Mouse (Mus musculus) ES-Bruce4 (cell line): Measurements from ENCODE around the gene Exoc2. TPM values are rescaled to one million over a fixed set of nuclear protein-coding genes. Genes with fewer than 3 reads are reported as not detected.

Experiments
- H3K27ac ChIP-seq: 2 replicates; pipeline ENCODE4 v1.5.1; 2012; ENCODE audit warnings: low read length, inconsistent platforms; ENCODE audit not compliant: insufficient read depth
- H3K27me3 ChIP-seq: 2 replicates; pipeline ENCODE4 v1.6.1; 2012; ENCODE audit warnings: mild to moderate bottlenecking, low read length, inconsistent platforms; ENCODE audit not compliant: control insufficient read depth, poor library complexity, insufficient read depth, severe bottlenecking
- H3K36me3 ChIP-seq: 2 replicates; pipeline ENCODE4 v1.6.1; 2012; ENCODE audit warnings: inconsistent platforms, mild to moderate bottlenecking, low read length, moderate library complexity; ENCODE audit not compliant: control insufficient read depth, poor library complexity, insufficient read depth, severe bottlenecking
- H3K4me1 ChIP-seq: one replicate; pipeline ENCODE4 v1.8.1; 2011; ENCODE audit warnings: low read length; ENCODE audit not compliant: control insufficient read depth, insufficient read depth
- H3K4me3 ChIP-seq: 2 replicates; pipeline ENCODE4 v1.5.1; 2011; ENCODE audit warnings: low read depth, mild to moderate bottlenecking, low read length
- H3K9ac ChIP-seq: 2 replicates; pipeline ENCODE4 v1.6.1; 2012; ENCODE audit warnings: low read depth, mild to moderate bottlenecking, inconsistent platforms; ENCODE audit not compliant: poor library complexity, severe bottlenecking
- H3K9me3 ChIP-seq: replicated peaks from 2 replicates; pipeline ENCODE4 v1.6.1; 2012; ENCODE audit warnings: mild to moderate bottlenecking, low read length, inconsistent platforms; ENCODE audit not compliant: control insufficient read depth, poor library complexity, insufficient read depth, severe bottlenecking
- CTCF ChIP-seq: IDR thresholded peaks from one replicate; pipeline ENCODE4 v1.8.1; 2011; ENCODE audit warnings: low read depth, low read length
- EP300 ChIP-seq: IDR thresholded peaks from 2 replicates; pipeline ENCODE4 v1.6.1; 2011; ENCODE audit warnings: low read depth, low read length; ENCODE audit not compliant: insufficient read depth
- POLR2A ChIP-seq: IDR thresholded peaks from one replicate; pipeline ENCODE4 v1.8.1; 2011; ENCODE audit warnings: low read length; ENCODE audit not compliant: insufficient read depth
- polyA plus RNA-seq: library from polyadenylated mRNA; stranded (reverse); fragments of >200 nt; gene quantifications from 2 replicates; pipeline ENCODE4 v1.2.4, GENCODE M21; 2011; ENCODE audit warnings: low read depth; ENCODE audit not compliant: missing spikeins, insufficient read depth, insufficient read length

Exoc2 gene
- polyA plus RNA-seq, 1 experiment: 41.2 TPM

- H3K9me3 ChIP-seq: no peaks in the 10 kb centered on the region
- TF ChIP-seq CTCF: no peak
- no peak for TF ChIP-seq EP300
- H3K4me3 ChIP-seq: no peak overlapping the region
- H3K27me3 ChIP-seq: no peaks in the 10 kb centered on the region
- H3K9ac ChIP-seq: no peak overlapping the region
- H3K27ac ChIP-seq: no peak overlapping the region
- no peaks in the 10 kb centered on the region for H3K4me1 ChIP-seq
- no peaks in the 10 kb centered on the region for H3K36me3 ChIP-seq
These were observed 137.6 kb downstream of the Exoc2 start for GRCm38 (mm10) chr13:30836342-30836741.

- H3K4me1 ChIP-seq: no peaks in the 10 kb centered on the region
- H3K9me3 ChIP-seq: no peaks in the 10 kb centered on the region
- H3K4me3 ChIP-seq: no peak overlapping the region
- H3K36me3 ChIP-seq: no peaks in the 10 kb centered on the region
- no peaks in the 10 kb centered on the region for H3K27me3 ChIP-seq
- no peak overlapping the region for H3K9ac ChIP-seq
- TF ChIP-seq EP300 (no peak), POLR2A (no peak)
- no peak overlapping the region for H3K27ac ChIP-seq
These were observed 139.0 kb downstream of the Exoc2 start for GRCm38 (mm10) chr13:30834859-30835258.

GRCm38 (mm10) chr13:30834349-30834748 is 139.5 kb downstream of the Exoc2 start:
- Histone ChIP-seq H3K36me3 (no peaks in the 10 kb centered on the region), H3K4me1 (no peaks in the 10 kb centered on the region), H3K27me3 (no peaks in the 10 kb centered on the region), H3K9me3 (no peaks in the 10 kb centered on the region), H3K9ac (no peak overlapping the region), H3K27ac (no peak overlapping the region), H3K4me3 (no peak overlapping the region)
- no peak for TF ChIP-seq CTCF
- no peak for TF ChIP-seq POLR2A

- Histone ChIP-seq H3K36me3 (no peaks in the 10 kb centered on the region), H3K27me3 (no peaks in the 10 kb centered on the region), H3K9me3 (no peaks in the 10 kb centered on the region), H3K4me1 (no peaks in the 10 kb centered on the region), H3K27ac (no peak overlapping the region), H3K9ac (no peak overlapping the region), H3K4me3 (no peak overlapping the region)
- no peak for TF ChIP-seq POLR2A
- TF ChIP-seq EP300: no peak
- TF ChIP-seq CTCF: no peak
These were observed 140.3 kb downstream of the Exoc2 start for GRCm38 (mm10) chr13:30833476-30834149.

GRCm38 (mm10) chr13:30831369-30831768 is 142.5 kb downstream of the Exoc2 start:
- Histone ChIP-seq H3K9me3 (no peaks in the 10 kb centered on the region), H3K27ac (no peak overlapping the region), H3K36me3 (no peaks in the 10 kb centered on the region), H3K27me3 (no peaks in the 10 kb centered on the region), H3K9ac (no peak overlapping the region), H3K4me3 (no peak overlapping the region), H3K4me1 (no peaks in the 10 kb centered on the region)
- TF ChIP-seq POLR2A: no peak
- no peak for TF ChIP-seq EP300
- TF ChIP-seq CTCF: no peak

- Histone ChIP-seq H3K9ac (no peak overlapping the region), H3K9me3 (no peaks in the 10 kb centered on the region), H3K27me3 (no peaks in the 10 kb centered on the region), H3K27ac (no peak overlapping the region), H3K4me1 (no peaks in the 10 kb centered on the region), H3K4me3 (no peak overlapping the region), H3K36me3 (no peaks in the 10 kb centered on the region)
- TF ChIP-seq CTCF (no peak), EP300 (no peak), POLR2A (no peak)
These were observed 147.4 kb downstream of the Exoc2 start for GRCm38 (mm10) chr13:30826511-30826910.
